Mouse (Mus musculus) intestine, postnatal 0 days (tissue): ENCODE data around the gene Slc35b3. TPM values are rescaled to one million over a fixed set of nuclear protein-coding genes. Genes with fewer than 3 reads are reported as not detected.

Experiments used
- ATAC-seq: fragments of 200-750 bp; cut with Nextera tagmentation; 2 replicates; pipeline ENCODE4 v1.8.0; 2017; ENCODE audit warnings: mild to moderate bottlenecking, moderate TSS enrichment, moderate library complexity
- H3K27ac ChIP-seq: fragments of 300-500 bp; sonication (generic); 2 replicates; pipeline ENCODE4 v1.5.1; 2014; ENCODE audit warnings: mild to moderate bottlenecking, low read depth, low read length, moderate library complexity
- H3K27me3 ChIP-seq: fragments of 300-500 bp; sonication (generic); replicated peaks from 2 replicates; pipeline ENCODE4 v1.6.1; 2014; ENCODE audit warnings: low read length, mixed read lengths; ENCODE audit not compliant: control insufficient read depth, insufficient read depth
- H3K36me3 ChIP-seq: fragments of 300-500 bp; sonication (generic); 2 replicates; pipeline ENCODE4 v1.6.1; 2014; ENCODE audit warnings: mild to moderate bottlenecking, moderate library complexity; ENCODE audit not compliant: control insufficient read depth, insufficient read depth
- H3K4me1 ChIP-seq: fragments of 300-500 bp; sonication (generic); replicated peaks from 2 replicates; pipeline ENCODE4 v1.6.1; 2014; ENCODE audit warnings: antibody characterized with exemption, low read length, mixed read lengths; ENCODE audit not compliant: control insufficient read depth, insufficient read depth
- H3K4me2 ChIP-seq: fragments of 300-500 bp; sonication (generic); replicated peaks from 2 replicates; pipeline ENCODE4 v1.6.1; 2014; ENCODE audit warnings: low read depth, mild to moderate bottlenecking, moderate library complexity
- H3K4me3 ChIP-seq: fragments of 300-500 bp; sonication (generic); 2 replicates; pipeline ENCODE4 v1.5.1; 2014; ENCODE audit warnings: low read depth, low read length
- H3K9ac ChIP-seq: fragments of 300-500 bp; sonication (generic); 2 replicates; pipeline ENCODE4 v1.6.1; 2014; ENCODE audit warnings: mild to moderate bottlenecking, low read depth, low read length
- H3K9me3 ChIP-seq: fragments of 300-500 bp; sonication (generic); 2 replicates; pipeline ENCODE4 v1.6.1; 2016; ENCODE audit warnings: mixed run types; ENCODE audit not compliant: control insufficient read depth
- CTCF ChIP-seq: sonication (generic); IDR thresholded peaks from 2 replicates; pipeline ENCODE4 v1.5.1; 2016; ENCODE audit warnings: low read depth, mild to moderate bottlenecking, control low read depth, antibody characterized with exemption, moderate library complexity
- WGBS: fragments of 180-500 bp; shearing (Covaris S2); extraction: QIAGEN DNeasy Blood & Tissue Kit; methylation state at CpG from one replicate; pipeline ENCODE4 v1.1.7; 2014; 5-methylcytosine and 5-hydroxymethylcytosine counted together
- polyA plus RNA-seq: library from polyadenylated mRNA; unstranded; fragments of >200 nt; fragmentation: Nextera tagmentation; extraction: Ambion mirVana; gene quantifications from 2 replicates; pipeline ENCODE4 v1.2.1, GENCODE M21; 2015

Slc35b3 gene
- polyA plus RNA-seq, 1 experiment from 2014 or later = 51.8 TPM

- WGBS = 87% methylated on average over 6 of the region's 6 CpGs
- H3K4me3 ChIP-seq = no peak overlapping the region
- no peaks in the 10 kb centered on the region for H3K27me3 ChIP-seq
- no peak for TF ChIP-seq CTCF
- H3K27ac ChIP-seq = no peak overlapping the region
- no peak for ATAC-seq
- no peaks in the 10 kb centered on the region for H3K4me1 ChIP-seq
- peaks cover 45% of the 10 kb centered on the region for H3K36me3 ChIP-seq
- no peak overlapping the region for H3K4me2 ChIP-seq
- H3K9me3 ChIP-seq = no peaks in the 10 kb centered on the region
- no peak overlapping the region for H3K9ac ChIP-seq
Measured at GRCm38 (mm10) chr13:38944951-38945350, 15.7 kb downstream of the Slc35b3 start.

- WGBS = 80% methylated on average over 4 of the region's 4 CpGs
- no peak overlapping the region for H3K9ac ChIP-seq
- no peak overlapping the region for H3K27ac ChIP-seq
- peaks cover 44% of the 10 kb centered on the region for H3K36me3 ChIP-seq
- H3K4me3 ChIP-seq = no peak overlapping the region
- TF ChIP-seq CTCF = no peak
- ATAC-seq = no peak
- H3K9me3 ChIP-seq = no peaks in the 10 kb centered on the region
- H3K4me2 ChIP-seq = no peak overlapping the region
- H3K27me3 ChIP-seq = no peaks in the 10 kb centered on the region
- no peaks in the 10 kb centered on the region for H3K4me1 ChIP-seq
Measured at GRCm38 (mm10) chr13:38941786-38942185, 18.9 kb downstream of the Slc35b3 start.

GRCm38 (mm10) chr13:38941280-38941679 lies 19.4 kb downstream of the Slc35b3 start:
- Histone ChIP-seq H3K4me3 (no peak overlapping the region), H3K9me3 (no peaks in the 10 kb centered on the region), H3K9ac (no peak overlapping the region), H3K27ac (no peak overlapping the region), H3K4me1 (no peaks in the 10 kb centered on the region), H3K27me3 (no peaks in the 10 kb centered on the region), H3K4me2 (no peak overlapping the region), H3K36me3 (peaks cover 49% of the 10 kb centered on the region)
- WGBS = 77% methylated on average over 19 of the region's 19 CpGs
- TF ChIP-seq CTCF = no peak
- ATAC-seq = no peak

GRCm38 (mm10) chr13:38938433-38938832 lies 22.2 kb downstream of the Slc35b3 start:
- TF ChIP-seq CTCF = no peak
- H3K36me3 ChIP-seq = peaks cover 64% of the 10 kb centered on the region

GRCm38 (mm10) chr13:38936860-38937471 lies 23.7 kb downstream of the Slc35b3 start:
- no peak for ATAC-seq
- H3K27me3 ChIP-seq = no peaks in the 10 kb centered on the region
- no peak overlapping the region for H3K4me2 ChIP-seq
- no peak for TF ChIP-seq CTCF
- H3K9me3 ChIP-seq = no peaks in the 10 kb centered on the region
- H3K9ac ChIP-seq = no peak overlapping the region
- H3K4me1 ChIP-seq = no peaks in the 10 kb centered on the region
- H3K36me3 ChIP-seq = peaks cover 63% of the 10 kb centered on the region
- H3K4me3 ChIP-seq = no peak overlapping the region
- no peak overlapping the region for H3K27ac ChIP-seq
- 83% methylated on average over 10 of the region's 10 CpGs for WGBS

More at GRCm38 (mm10) chr13:38938433-38938832, 22.2 kb downstream of the Slc35b3 start:
- no peaks in the 10 kb centered on the region for H3K9me3 ChIP-seq
- 87% methylated on average over 2 of the region's 2 CpGs for WGBS
- no peaks in the 10 kb centered on the region for H3K27me3 ChIP-seq
- H3K4me3 ChIP-seq = no peak overlapping the region
- ATAC-seq = no peak
- no peak overlapping the region for H3K9ac ChIP-seq
- no peak overlapping the region for H3K27ac ChIP-seq
- H3K4me1 ChIP-seq = no peaks in the 10 kb centered on the region
- no peak overlapping the region for H3K4me2 ChIP-seq

GRCm38 (mm10) chr13:38935856-38936446 lies 24.7 kb downstream of the Slc35b3 start:
- Histone ChIP-seq H3K4me1 (no peaks in the 10 kb centered on the region), H3K9me3 (no peaks in the 10 kb centered on the region), H3K27me3 (no peaks in the 10 kb centered on the region), H3K9ac (no peak overlapping the region), H3K4me3 (no peak overlapping the region), H3K27ac (no peak overlapping the region), H3K4me2 (no peak overlapping the region), H3K36me3 (peaks cover 56% of the 10 kb centered on the region)
- TF ChIP-seq CTCF = no peak
- ATAC-seq = no peak
- WGBS = 91% methylated on average over 10 of the region's 10 CpGs
